Mouse (Mus musculus) embryo, embryonic 10.5 days (tissue): ENCODE measurements at regions not wholly inside any gene's neighbourhood (a gene's known extent, or its start where the extent isn't known, plus 50 kb on each side); places are given as distances from the start of the nearest gene placed in this dataset.
"Not testable (repeated sequence)": the region's sequence is repeated elsewhere in the genome, so short reads cannot be mapped to it uniquely, and the experiment has no call there.

Source experiments
- DNase-seq: peaks from one replicate; pipeline ENCODE4 v3.0.0-alpha.2; 2015; ENCODE audit warnings: low spot score

DNA sequence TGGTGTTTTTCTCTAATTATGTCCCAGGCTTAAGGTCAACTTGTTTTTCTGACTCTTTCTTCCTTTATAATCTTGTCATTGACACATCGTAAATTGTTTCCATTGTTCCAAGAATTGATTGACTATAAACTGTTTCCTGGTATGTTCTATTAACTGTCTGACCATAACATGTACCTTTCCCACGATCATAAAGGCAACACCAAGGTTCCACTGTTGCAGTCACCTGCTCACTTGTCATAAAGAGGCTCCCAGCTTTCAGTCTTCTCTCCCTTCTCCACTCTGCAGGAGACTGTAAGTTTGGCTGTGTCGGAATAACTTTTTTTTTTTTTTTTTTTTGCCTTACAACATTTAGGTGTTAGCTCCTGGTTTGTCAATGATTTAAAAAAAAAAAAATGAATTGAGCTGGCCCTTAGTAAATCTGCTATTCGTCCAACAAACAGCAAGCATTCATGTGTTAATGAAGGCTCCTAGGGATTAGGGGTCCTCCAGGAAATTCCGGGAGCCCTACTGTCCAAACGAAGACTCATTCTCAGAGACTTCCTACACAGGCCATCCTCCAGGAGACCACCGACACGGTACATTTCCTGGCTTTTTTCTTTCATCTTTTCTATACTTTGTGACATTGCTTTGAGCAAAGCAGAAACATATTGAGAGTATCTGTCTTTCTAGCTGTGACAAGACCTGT lies 122.2 kb upstream of the Trim24 start:
- DNase-seq: no peak

DNA sequence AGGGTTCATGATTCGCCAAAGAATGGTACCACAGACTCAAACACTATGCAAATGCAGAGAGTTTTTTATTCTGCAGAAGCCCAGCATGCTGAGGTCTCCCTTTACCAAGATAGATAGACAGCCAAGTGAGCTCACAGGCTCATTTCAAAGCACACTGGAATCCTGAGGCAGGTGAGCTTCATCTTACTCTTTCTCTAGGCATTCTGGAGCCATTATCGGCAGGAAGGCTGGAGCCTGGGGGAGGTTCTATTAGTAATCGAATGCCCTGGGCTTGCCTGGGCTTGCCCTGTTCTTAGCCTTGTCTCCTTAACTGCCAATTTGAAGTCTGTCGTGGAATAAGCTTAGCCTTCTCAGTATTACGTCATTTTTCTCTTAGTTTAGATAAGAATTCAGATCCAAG lies 121.6 kb upstream of the Trim24 start:
- DNase-seq: no peak

DNA sequence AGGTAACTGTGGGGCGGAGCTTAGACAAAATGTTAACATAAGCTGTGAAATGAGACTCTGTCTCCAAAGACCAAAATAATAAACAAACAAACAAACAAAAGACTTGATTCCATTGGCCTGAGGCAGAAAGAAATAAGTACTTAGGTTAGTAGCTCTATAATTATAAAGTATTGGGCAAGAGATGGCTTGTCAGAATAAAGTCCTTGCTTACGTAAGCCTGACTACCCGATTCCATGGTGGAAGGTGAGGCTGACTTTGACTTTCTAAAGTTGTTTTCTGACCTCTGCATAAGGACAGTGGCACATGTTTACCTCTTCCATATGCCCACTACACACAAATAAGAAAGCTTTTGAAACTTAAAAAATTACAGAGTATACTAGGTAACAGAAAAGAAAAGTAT lies 120.3 kb upstream of the Trim24 start:
- DNase-seq: no peak

GRCm38 (mm10) chr6:37751701-37752100 lies 118.9 kb upstream of the Trim24 start:
- DNase-seq: no peak

GRCm38 (mm10) chr6:37761003-37761402 lies 109.6 kb upstream of the Trim24 start:
- DNase-seq: not testable (repeated sequence)

GRCm38 (mm10) chr6:37763036-37763435 lies 107.6 kb upstream of the Trim24 start:
- DNase-seq: no peak

- DNase-seq: no peak
These were observed 102.9 kb upstream of the Trim24 start for GRCm38 (mm10) chr6:37767690-37768089.

GRCm38 (mm10) chr6:37773294-37773693 lies 97.3 kb upstream of the Trim24 start:
- no peak for DNase-seq

- DNase-seq: no peak
These were observed 95.5 kb upstream of the Trim24 start for GRCm38 (mm10) chr6:37775151-37775550.

DNA sequence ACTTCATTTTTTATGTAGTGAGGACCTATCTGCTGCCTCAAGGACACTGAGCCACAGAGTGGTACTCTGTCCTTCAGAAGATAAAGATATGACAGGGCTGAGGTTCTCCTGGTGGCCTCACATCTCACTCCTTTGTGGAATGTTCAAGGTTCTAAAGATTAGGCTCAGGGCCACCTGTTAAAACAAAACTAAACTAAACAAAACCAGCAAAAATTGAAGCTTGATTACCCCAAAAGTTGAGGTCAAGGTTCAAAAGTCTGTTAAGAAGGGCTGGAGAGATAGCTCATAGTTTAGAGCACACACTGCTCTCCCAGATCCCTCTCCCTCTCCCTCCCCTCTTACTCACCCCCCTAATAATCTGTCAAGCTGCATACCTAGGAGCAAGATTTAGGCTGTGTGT lies 90.7 kb upstream of the Trim24 start:
- DNase-seq: no peak

GRCm38 (mm10) chr6:37781894-37782293 lies 88.7 kb upstream of the Trim24 start:
- DNase-seq: no peak

- not testable (repeated sequence) for DNase-seq
These were observed 85.3 kb upstream of the Trim24 start for GRCm38 (mm10) chr6:37785280-37785679.

DNA sequence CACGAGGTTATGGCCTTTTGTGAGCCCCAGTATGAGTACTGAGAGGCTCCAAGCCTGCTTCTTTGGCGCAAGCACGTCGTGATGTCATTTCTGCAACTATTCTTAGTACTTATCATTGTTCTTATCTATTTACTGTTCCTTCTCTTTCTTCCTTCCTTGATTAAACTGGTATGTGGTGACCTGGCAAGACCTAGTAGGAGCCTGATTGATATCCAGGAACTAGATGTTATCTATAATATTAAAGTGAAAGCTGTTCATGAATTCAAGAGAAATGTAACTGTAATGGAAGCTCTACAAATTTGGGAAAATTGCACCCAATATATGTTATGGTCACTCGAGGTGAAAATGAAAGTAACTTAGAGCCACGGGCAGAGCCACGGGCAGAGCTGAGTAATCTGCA lies 84.9 kb upstream of the Trim24 start:
- no peak for DNase-seq

DNA sequence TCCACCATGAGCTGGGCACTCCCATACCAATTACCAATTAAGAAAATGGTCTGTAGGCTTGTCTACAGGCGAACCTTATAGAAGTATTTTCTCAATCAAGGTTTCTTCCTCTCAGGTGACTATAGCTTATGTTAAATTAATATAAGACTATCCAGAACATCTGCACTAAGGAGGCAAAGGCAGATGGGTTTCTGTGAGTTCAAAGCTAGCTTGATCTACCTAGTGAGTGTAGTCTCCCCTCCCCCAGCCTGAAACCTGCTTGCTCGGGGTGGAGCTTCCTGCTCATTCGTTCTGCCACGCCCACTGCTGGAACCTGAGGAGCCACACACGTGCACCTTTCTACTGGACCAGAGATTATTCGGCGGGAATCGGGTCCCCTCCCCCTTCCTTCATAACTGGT lies 82.8 kb upstream of the Trim24 start:
- DNase-seq: not testable (repeated sequence)

DNA sequence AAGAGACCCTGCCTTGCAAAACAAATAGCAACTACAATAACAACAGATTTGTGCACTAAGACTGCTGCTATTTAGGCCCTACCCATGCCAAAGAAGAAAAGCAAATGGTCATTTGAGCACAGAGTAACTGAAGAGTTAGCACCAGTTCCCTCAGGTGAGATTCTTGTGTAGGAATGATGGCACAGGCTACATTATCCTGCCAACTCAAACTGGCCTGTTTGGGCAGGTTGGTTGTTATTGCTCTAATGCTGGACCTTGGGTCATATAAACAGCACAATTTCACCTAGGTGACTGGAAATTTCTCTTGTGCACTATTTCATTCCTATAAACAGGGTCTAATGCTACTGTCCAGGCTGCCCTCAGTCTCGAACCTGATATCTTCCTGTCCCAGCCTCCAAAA lies 79.7 kb upstream of the Trim24 start:
- DNase-seq: no peak

DNA sequence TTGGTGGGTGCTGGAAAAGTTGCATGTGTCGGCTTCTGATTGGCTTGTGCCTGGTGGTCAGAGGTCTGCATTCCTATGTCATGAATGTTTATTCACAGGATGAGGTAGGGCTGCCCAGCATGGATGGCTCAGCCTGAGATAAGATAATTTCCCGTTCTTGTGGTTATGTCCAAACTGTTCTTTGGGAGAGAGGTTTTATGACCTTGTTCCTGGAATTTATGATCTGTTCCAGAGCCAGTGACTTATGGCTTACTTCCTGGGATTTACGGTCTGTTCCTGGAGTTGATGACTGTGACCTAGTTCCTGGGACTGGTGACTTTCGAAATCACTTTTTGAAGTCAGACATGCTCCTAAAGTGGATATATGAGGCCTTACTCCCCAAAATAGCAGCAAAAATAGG lies 76.4 kb upstream of the Trim24 start:
- DNase-seq: no peak

DNA sequence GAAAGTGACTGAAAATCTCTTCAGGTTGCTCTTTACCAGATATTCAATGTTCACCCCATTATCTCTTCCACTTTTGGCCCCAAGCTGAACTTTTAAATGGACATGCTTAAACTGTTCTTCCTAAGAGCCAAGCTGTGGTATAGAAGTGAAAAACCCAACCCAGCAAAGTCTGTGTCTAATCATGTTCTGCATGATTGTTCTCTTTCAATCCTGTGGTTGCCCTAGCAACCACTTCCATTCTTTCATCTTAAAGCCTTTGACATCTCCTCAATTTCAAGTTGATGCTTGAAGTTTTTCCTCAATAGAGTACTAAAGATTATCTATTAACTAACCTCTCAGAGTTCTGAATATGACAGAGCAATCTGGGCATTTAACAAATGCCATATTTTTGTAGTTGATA lies 75.6 kb upstream of the Trim24 start:
- DNase-seq: peak; percentile 51

GRCm38 (mm10) chr6:37803231-37803630 lies 67.4 kb upstream of the Trim24 start:
- no peak for DNase-seq

GRCm38 (mm10) chr6:37805896-37806295 lies 64.7 kb upstream of the Trim24 start:
- DNase-seq: not testable (repeated sequence)

DNA sequence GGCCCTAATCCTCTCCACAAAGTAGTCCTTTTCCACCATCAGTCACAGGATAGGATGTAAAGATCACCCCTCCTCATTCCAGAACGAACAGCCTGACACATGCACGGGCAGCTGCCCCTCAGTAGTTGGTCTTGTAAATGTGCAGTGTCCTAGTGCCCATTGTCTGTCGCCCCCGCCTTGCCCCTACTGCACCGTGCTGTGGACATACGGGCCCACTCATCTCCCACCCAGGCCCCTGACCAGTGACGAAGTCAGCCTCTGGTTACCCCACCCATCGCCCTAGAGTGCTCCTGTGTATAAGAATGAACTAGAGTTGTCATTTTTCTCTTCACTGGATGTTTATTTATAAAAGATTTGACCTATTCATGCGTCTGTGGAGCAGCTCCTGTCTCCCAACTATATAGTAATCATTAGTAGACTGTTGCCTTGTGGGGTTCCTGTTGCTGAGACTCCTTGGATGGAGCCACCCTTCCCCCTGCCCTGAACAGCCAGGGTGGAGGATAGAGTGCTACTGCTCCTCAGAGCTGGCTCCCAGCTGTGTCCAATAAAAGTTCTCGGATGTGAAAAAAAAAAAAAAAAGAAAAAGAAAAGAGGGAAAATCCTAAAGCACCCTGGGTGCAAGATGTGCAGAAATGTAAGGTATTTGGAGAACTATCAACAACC lies 64.0 kb upstream of the Trim24 start:
- DNase-seq: not testable (repeated sequence)

- not testable (repeated sequence) for DNase-seq
These were observed 55.4 kb upstream of the Trim24 start for GRCm38 (mm10) chr6:37815218-37815617.
